Mouse (Mus musculus): ENCODE measurements around the gene Uroc1. TPM values are rescaled to one million over a fixed set of nuclear protein-coding genes. Genes with fewer than 3 reads are reported as not detected.

Uroc1 gene
- polyA plus RNA-seq, 1 experiment from 2014 or later: not detected

DNA sequence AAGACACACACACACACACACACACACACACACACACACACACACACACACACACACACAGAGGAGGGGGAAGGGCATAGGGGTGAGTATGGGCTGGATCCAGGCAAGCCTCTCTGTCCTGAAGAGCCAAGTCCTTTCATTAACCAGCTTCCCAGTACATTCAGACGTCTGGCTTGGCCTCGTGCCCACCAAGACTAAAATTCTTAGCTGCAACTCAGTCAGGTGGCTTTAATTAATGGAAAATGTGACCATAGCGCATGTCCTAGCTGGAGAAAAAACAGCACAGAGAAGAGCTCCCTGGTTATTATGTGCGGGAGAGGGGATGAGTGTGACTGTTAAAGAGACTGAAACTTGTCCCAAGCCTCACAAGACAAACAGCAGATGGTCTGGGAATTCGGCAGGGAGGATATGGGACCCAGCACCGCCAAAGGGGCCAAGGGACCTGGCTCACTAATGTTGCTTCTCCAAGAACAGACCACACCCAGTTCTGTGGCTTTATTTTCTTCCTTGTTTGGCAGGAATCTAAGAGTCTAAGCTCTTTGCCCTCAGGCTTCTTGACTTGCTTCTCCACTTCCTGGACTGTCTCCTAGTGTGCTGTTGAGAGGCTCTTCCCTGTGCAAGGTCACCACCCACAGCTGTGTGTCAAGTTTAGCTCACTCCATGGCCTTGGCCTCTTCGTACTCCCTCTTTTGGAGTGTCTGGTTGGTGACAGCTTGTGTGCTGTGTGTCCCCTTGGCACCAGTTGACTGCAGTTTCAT lies 27.1 kb downstream of the Uroc1 start:
- peak; percentile 52; the same call in 1 of the 2 replicates for ATAC-seq (ENCODE audit: low FRiP score, low read depth)

DNA sequence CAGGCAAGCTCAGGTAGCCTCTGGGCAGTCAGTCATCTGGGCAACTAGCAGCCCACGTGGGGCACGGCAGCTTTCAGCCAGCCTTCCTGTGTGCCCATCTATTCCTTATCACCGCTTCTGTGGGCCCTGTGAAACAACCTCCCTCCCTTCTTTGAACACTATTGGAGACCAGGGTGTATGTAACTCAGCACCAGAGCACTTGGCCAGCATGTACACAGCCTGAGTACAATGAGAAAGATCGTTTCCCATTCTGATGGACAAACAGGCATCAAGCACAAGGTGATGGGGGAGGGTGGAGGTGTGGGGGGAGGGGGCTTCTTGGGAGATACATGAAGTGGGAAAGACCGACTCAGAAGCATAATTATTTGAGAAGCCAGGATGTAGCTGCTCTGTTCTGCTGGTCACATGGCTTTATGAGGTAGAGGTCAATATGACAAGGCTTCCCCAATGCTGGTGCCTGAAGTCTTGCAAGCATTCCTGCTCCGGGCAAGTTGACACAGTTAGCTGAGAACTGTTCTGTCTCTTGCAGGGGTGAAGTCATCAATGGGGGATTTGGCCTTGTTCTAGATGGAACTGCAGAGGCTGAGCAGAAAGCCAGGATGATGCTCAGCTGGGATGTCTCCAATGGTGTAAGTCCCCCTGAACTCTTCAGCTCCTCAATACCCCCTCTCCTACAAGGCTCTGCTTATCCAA lies 28.0 kb downstream of the Uroc1 start:
- H3K36me3 ChIP-seq: no peaks in the 10 kb centered on the region
- no peak overlapping the region for H3K4me2 ChIP-seq
- H3K9ac ChIP-seq: no peak overlapping the region
- H3K4me3 ChIP-seq: no peak overlapping the region
- H3K9me3 ChIP-seq: no peaks in the 10 kb centered on the region
- H3K27ac ChIP-seq (replicated peaks): no peak overlapping the region
- 87% methylated on average over 6 of the region's 6 CpGs for WGBS
- no peaks in the 10 kb centered on the region for H3K27me3 ChIP-seq
- ATAC-seq (ENCODE audit: low FRiP score, low read depth): no peak
- no peaks in the 10 kb centered on the region; the same call in 1 of the 2 replicates for H3K4me1 ChIP-seq (replicated peaks)

More for the DNA sequence above, 27.1 kb downstream of the Uroc1 start:
- Histone ChIP-seq H3K9me3 (no peaks in the 10 kb centered on the region), H3K27me3 (no peaks in the 10 kb centered on the region), H3K9ac (no peak overlapping the region), H3K4me2 (no peak overlapping the region), H3K27ac (replicated peaks) (no peak overlapping the region), H3K36me3 (no peaks in the 10 kb centered on the region), H3K4me1 (replicated peaks) (no peaks in the 10 kb centered on the region; the same call in 1 of the 2 replicates), H3K4me3 (no peak overlapping the region)
- 55% methylated on average over 7 of the region's 7 CpGs for WGBS

DNA sequence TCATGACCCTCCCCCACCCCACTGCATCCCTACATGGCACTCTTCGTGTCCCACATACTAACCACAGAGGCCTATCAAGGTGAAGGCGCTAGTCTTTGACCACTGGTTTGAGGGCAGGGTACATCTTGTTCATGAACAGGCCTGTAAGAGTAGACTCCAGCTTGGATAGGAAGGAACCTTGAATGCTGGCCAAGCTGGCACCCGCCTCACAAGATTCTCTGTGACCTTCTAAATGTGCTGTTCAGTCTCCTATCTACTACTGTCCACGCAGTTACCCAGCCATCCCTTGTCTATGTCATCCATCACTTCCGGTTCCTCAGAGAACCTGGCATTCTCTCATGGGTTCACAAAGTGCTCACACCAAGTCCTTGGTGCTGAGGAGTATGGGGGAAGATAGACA lies 30.2 kb downstream of the Uroc1 start:
- no peaks in the 10 kb centered on the region for H3K9me3 ChIP-seq
- no peak for ATAC-seq (ENCODE audit: low FRiP score, low read depth)
- no peaks in the 10 kb centered on the region; the same call in 1 of the 2 replicates for H3K4me1 ChIP-seq (replicated peaks)
- H3K27ac ChIP-seq (replicated peaks): no peak overlapping the region
- no peak overlapping the region for H3K4me3 ChIP-seq
- no peak overlapping the region for H3K4me2 ChIP-seq
- H3K9ac ChIP-seq: no peak overlapping the region
- WGBS: 90% methylated on average over 5 of the region's 5 CpGs
- no peaks in the 10 kb centered on the region for H3K36me3 ChIP-seq
- no peaks in the 10 kb centered on the region for H3K27me3 ChIP-seq

GRCm38 (mm10) chr6:90368976-90369724 lies 36.1 kb downstream of the Uroc1 start, which contains the start of gene Zxdc:
Gene Zxdc, plus strand, starts transcription at chr6:90369492.
- Histone ChIP-seq H3K27ac (replicated peaks) (peak within 1 kb of the TSS; percentile 87), H3K4me3 (peak within 1 kb of the TSS; percentile 83), H3K4me2 (peak within 1 kb of the TSS; percentile 96), H3K4me1 (replicated peaks) (peaks cover 25% of the 10 kb centered on the region), H3K27me3 (no peaks in the 10 kb centered on the region), H3K9ac (peak within 1 kb of the TSS; percentile 87), H3K9me3 (no peaks in the 10 kb centered on the region), H3K36me3 (peaks cover 7% of the 10 kb centered on the region)
- 5% methylated on average over 41 of the region's 41 CpGs for WGBS
- ATAC-seq (ENCODE audit: low FRiP score, low read depth): peak; percentile 98

GRCm38 (mm10) chr6:90369725-90370553 lies 36.9 kb downstream of the Uroc1 start:
- Histone ChIP-seq H3K4me2 (peak overlapping the region; percentile 96), H3K27me3 (no peaks in the 10 kb centered on the region), H3K9me3 (no peaks in the 10 kb centered on the region), H3K9ac (peak overlapping the region; percentile 87), H3K4me3 (peak overlapping the region; percentile 83), H3K36me3 (peaks cover 14% of the 10 kb centered on the region), H3K4me1 (replicated peaks) (peaks cover 25% of the 10 kb centered on the region), H3K27ac (replicated peaks) (peak overlapping the region; percentile 87)
- peak; percentile 84 for ATAC-seq (ENCODE audit: low FRiP score, low read depth)
- under 1% methylated on average over 98 of the region's 98 CpGs for WGBS

DNA sequence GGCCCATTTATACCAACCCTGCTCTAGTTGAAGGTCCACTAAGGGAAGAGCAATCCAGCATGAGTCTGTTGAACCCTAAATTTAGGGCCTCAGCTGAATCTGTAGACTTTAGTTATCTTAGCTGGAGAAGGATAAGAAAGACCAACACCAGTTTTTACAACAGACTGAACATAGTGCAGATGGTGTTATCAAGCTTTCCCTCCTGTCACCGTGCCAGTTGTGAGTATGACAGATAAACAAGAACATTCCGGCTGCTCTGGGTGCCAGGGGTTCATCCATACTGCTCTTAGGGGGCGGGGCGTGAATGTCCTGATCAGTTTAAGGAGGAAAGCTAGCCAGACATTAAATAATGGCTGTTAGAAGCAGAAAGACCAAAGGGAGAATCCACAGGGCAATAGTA lies 41.6 kb downstream of the Uroc1 start:
- 93% methylated on average over 4 of the region's 4 CpGs for WGBS
- H3K4me2 ChIP-seq: no peak overlapping the region
- H3K27me3 ChIP-seq: no peaks in the 10 kb centered on the region
- no peak overlapping the region for H3K27ac ChIP-seq (replicated peaks)
- H3K9me3 ChIP-seq: no peaks in the 10 kb centered on the region
- H3K36me3 ChIP-seq: peaks cover 54% of the 10 kb centered on the region
- no peak overlapping the region for H3K4me3 ChIP-seq
- no peak overlapping the region for H3K9ac ChIP-seq
- no peak for ATAC-seq (ENCODE audit: low FRiP score, low read depth)
- peaks cover 21% of the 10 kb centered on the region for H3K4me1 ChIP-seq (replicated peaks)

DNA sequence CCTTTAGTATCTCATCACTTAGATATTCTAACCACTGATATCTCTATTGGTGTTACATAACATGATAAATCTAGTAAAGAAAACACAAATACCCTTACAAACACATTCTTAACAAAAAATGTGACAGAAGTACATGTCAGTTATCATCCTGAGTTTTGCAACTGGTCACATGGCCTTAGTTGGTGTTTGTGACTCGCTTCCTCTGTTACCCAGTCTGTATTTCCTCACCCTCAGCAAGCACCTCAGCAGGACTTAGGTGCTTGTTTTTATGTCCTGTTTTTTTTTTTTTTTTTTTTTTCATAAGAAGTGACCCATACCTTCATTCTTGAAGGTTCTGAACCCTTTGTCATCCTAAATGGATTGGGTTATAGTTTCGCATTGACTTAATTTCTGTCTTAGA lies 44.6 kb downstream of the Uroc1 start:
- WGBS: 95% methylated on average over 2 of the region's 2 CpGs
- no peak for ATAC-seq (ENCODE audit: low FRiP score, low read depth)
- no peaks in the 10 kb centered on the region for H3K27me3 ChIP-seq

DNA sequence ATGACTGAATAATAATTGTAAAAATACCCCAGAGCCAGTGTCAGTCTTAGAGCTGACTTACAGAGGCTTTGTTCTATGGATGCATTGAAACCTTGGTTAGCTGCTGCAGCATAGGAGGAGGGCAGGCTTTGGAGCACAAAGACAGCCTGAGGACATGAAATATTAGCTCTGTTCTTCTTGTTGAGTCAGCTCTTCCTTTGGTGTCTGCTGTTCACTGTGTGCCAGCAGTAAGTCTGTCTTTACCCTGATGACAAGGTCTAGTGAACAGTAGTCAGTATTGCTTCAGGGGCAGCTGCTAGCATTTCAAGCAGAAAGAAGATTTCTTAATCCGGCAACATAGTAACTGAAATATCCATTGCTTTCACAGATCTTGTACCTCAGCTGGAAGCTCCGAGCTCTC lies 48.4 kb downstream of the Uroc1 start:
- Histone ChIP-seq H3K4me1 (replicated peaks) (no peaks in the 10 kb centered on the region), H3K4me3 (no peak overlapping the region), H3K27me3 (no peaks in the 10 kb centered on the region), H3K36me3 (peaks cover 86% of the 10 kb centered on the region), H3K4me2 (no peak overlapping the region), H3K27ac (replicated peaks) (no peak overlapping the region), H3K9me3 (no peaks in the 10 kb centered on the region), H3K9ac (no peak overlapping the region)
- ATAC-seq (ENCODE audit: low FRiP score, low read depth): no peak
- 95% methylated on average over 2 of the region's 2 CpGs for WGBS

More for the DNA sequence above, 44.6 kb downstream of the Uroc1 start:
- no peak overlapping the region for H3K4me2 ChIP-seq
- no peaks in the 10 kb centered on the region for H3K9me3 ChIP-seq
- H3K4me1 ChIP-seq (replicated peaks): peaks cover 1% of the 10 kb centered on the region
- H3K9ac ChIP-seq: no peak overlapping the region
- H3K36me3 ChIP-seq: peaks cover 85% of the 10 kb centered on the region
- H3K27ac ChIP-seq (replicated peaks): no peak overlapping the region
- no peak overlapping the region for H3K4me3 ChIP-seq

GRCm38 (mm10) chr6:90390629-90391028 lies 57.5 kb downstream of the Uroc1 start:
- Histone ChIP-seq H3K4me1 (replicated peaks) (no peaks in the 10 kb centered on the region), H3K27ac (replicated peaks) (no peak overlapping the region), H3K4me3 (no peak overlapping the region), H3K9me3 (no peaks in the 10 kb centered on the region), H3K27me3 (no peaks in the 10 kb centered on the region), H3K4me2 (no peak overlapping the region), H3K36me3 (peaks cover 58% of the 10 kb centered on the region), H3K9ac (no peak overlapping the region)
- 84% methylated on average over 4 of the region's 4 CpGs for WGBS
- no peak for ATAC-seq (ENCODE audit: low FRiP score, low read depth)

- no peak overlapping the region for H3K27ac ChIP-seq (replicated peaks)
- H3K9ac ChIP-seq: no peak overlapping the region
- 79% methylated on average over 3 of the region's 3 CpGs for WGBS
- H3K36me3 ChIP-seq: peaks cover 32% of the 10 kb centered on the region
- no peak overlapping the region for H3K4me2 ChIP-seq
- H3K9me3 ChIP-seq: no peaks in the 10 kb centered on the region
- H3K27me3 ChIP-seq: no peaks in the 10 kb centered on the region
- no peak for ATAC-seq (ENCODE audit: low FRiP score, low read depth)
- no peak overlapping the region for H3K4me3 ChIP-seq
- H3K4me1 ChIP-seq (replicated peaks): no peaks in the 10 kb centered on the region
These were observed 60.9 kb downstream of the Uroc1 start for GRCm38 (mm10) chr6:90393948-90394347.

- no peak overlapping the region for H3K9ac ChIP-seq
- 95% methylated on average over 2 of the region's 2 CpGs for WGBS
- ATAC-seq (ENCODE audit: low FRiP score, low read depth): no peak
- H3K27me3 ChIP-seq: no peaks in the 10 kb centered on the region
- no peak overlapping the region for H3K4me3 ChIP-seq
- H3K36me3 ChIP-seq: peaks cover 24% of the 10 kb centered on the region
- H3K27ac ChIP-seq (replicated peaks): no peak overlapping the region
- H3K4me2 ChIP-seq: no peak overlapping the region
- H3K4me1 ChIP-seq (replicated peaks): no peaks in the 10 kb centered on the region
- H3K9me3 ChIP-seq: no peaks in the 10 kb centered on the region
These were observed 62.7 kb downstream of the Uroc1 start for GRCm38 (mm10) chr6:90395751-90396150.
